Mouse (Mus musculus) liver, postnatal 0 days (tissue): Measurements from ENCODE around the gene Ltb.

ENCODE experiments used
- CTCF ChIP-seq: sonication (generic); IDR thresholded peaks from 2 replicates; pipeline ENCODE4 v1.5.1; 2016; ENCODE audit warnings: antibody characterized with exemption, low read depth
- EP300 ChIP-seq: IDR thresholded peaks from 2 replicates; pipeline ENCODE4 v1.6.1; 2016; ENCODE audit warnings: antibody characterized with exemption, low read depth, mild to moderate bottlenecking

GRCm38 (mm10) chr17:35200398-35200797 is 6.2 kb downstream of the Ltb start:
- TF ChIP-seq CTCF: no peak
- TF ChIP-seq EP300: no peak
